Mouse (Mus musculus) R1 (cell line): Measurements from ENCODE around the gene Megf6.

Experiments used
- DNase-seq: peaks from one replicate; pipeline ENCODE4 v3.0.0-alpha.2; 2018; ENCODE audit warnings: low read depth, low spot score

Gene Megf6

GRCm38 (mm10) chr4:154159961-154160537 is 10.5 kb upstream of the Megf6 start:
- peak; percentile 32 for DNase-seq

GRCm38 (mm10) chr4:154160538-154161390 is 9.8 kb upstream of the Megf6 start, which contains the start of gene Tprgl:
Gene Tprgl (minus strand): TSS chr4:154160666.
- peak; percentile 97 for DNase-seq

GRCm38 (mm10) chr4:154163296-154163695 is 7.2 kb upstream of the Megf6 start:
- peak; percentile 71 for DNase-seq

GRCm38 (mm10) chr4:154167053-154167452 is 3.5 kb upstream of the Megf6 start:
- peak; percentile 74 for DNase-seq

- no peak for DNase-seq
These were observed 509 bp upstream of the Megf6 start for GRCm38 (mm10) chr4:154170021-154170420.

GRCm38 (mm10) chr4:154171151-154171930 is 811 bp downstream of the Megf6 start:
- peak; percentile 54 for DNase-seq

GRCm38 (mm10) chr4:154171931-154172604 is 1.5 kb downstream of the Megf6 start:
- no peak for DNase-seq

GRCm38 (mm10) chr4:154177257-154177656 is 6.7 kb downstream of the Megf6 start:
- no peak for DNase-seq

- no peak for DNase-seq
These were observed 10.5 kb downstream of the Megf6 start for GRCm38 (mm10) chr4:154181001-154181400.

- no peak for DNase-seq
These were observed 13.0 kb downstream of the Megf6 start for GRCm38 (mm10) chr4:154183566-154183965.

GRCm38 (mm10) chr4:154185001-154185400 is 14.5 kb downstream of the Megf6 start:
- no peak for DNase-seq

- no peak for DNase-seq
These were observed 15.5 kb downstream of the Megf6 start for GRCm38 (mm10) chr4:154186002-154186537.

- no peak for DNase-seq
These were observed 18.4 kb downstream of the Megf6 start for GRCm38 (mm10) chr4:154188948-154189347.

- DNase-seq, result no peak
These were observed 27.4 kb downstream of the Megf6 start for GRCm38 (mm10) chr4:154197961-154198360.

GRCm38 (mm10) chr4:154198377-154198961 is 27.9 kb downstream of the Megf6 start:
- no peak for DNase-seq

- no peak for DNase-seq
These were observed 31.0 kb downstream of the Megf6 start for GRCm38 (mm10) chr4:154201511-154201910.

GRCm38 (mm10) chr4:154204532-154204931 is 34.0 kb downstream of the Megf6 start:
- no peak for DNase-seq

- no peak for DNase-seq
These were observed 34.9 kb downstream of the Megf6 start for GRCm38 (mm10) chr4:154205392-154205791.

GRCm38 (mm10) chr4:154207261-154207660 is 36.7 kb downstream of the Megf6 start:
- DNase-seq, result peak; percentile 68

- DNase-seq, result no peak
These were observed 38.5 kb downstream of the Megf6 start for GRCm38 (mm10) chr4:154209054-154209453.

- peak; percentile 32 for DNase-seq
These were observed 39.3 kb downstream of the Megf6 start for GRCm38 (mm10) chr4:154209825-154210224.
